Mouse (Mus musculus) testis, postnatal 10 days (tissue): ENCODE results near the gene Jhy.

Experiments
- DNase-seq: peaks from one replicate; pipeline ENCODE4 v3.0.0; 2021; ENCODE audit warnings: low spot score

Gene Jhy

GRCm38 (mm10) chr9:40917871-40918613, 45.9 kb downstream of the Jhy start:
- no peak for DNase-seq

DNA sequence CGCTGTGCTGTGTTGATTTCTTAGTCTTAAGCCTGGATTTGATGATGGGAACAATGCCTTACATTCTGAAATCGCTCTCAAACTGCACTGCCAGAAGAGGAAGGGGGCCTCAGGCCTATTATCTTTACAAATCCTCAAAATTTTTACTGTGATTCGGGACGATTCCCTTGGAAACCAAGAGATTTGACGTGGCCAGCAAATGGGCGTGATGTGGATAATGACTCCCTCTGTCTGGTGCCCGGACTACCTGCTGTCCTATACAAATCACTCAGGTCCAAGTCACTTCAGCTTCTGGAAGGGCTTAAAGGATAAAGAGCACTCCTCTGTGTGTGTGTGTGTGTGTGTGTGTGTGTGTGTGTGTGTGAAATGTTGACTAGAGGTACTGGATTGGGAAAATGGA, 55.0 kb downstream of the Jhy start:
- DNase-seq = no peak

GRCm38 (mm10) chr9:40908411-40908810, 55.5 kb downstream of the Jhy start:
- DNase-seq = no peak

GRCm38 (mm10) chr9:40907413-40907812, 56.5 kb downstream of the Jhy start:
- no peak for DNase-seq

DNA sequence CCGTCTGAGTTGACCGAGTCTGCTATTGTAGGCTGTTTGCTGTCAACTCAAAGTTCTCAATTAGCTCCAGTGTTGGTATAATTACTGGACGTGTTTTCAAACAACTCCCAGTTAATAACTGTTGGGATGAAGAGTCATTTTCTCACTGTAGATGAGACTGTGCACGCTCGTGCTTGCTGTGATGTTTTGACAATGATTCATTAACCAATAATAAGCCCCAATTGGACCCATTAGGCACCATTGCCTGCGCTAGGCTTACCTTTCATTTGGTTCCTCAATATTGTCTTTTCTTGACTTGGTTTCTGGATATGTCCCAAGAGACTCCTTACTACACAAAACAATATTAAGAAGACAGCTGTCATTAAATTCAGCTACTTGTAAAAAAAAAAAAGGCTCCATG, 71.5 kb downstream of the Jhy start:
- DNase-seq = no peak

- no peak for DNase-seq
These were observed 74.5 kb downstream of the Jhy start for GRCm38 (mm10) chr9:40889389-40889788.

- DNase-seq = no peak
These were observed 78.2 kb downstream of the Jhy start for GRCm38 (mm10) chr9:40885669-40886068.

- no peak for DNase-seq
These were observed 84.9 kb downstream of the Jhy start for GRCm38 (mm10) chr9:40878998-40879397.

DNA sequence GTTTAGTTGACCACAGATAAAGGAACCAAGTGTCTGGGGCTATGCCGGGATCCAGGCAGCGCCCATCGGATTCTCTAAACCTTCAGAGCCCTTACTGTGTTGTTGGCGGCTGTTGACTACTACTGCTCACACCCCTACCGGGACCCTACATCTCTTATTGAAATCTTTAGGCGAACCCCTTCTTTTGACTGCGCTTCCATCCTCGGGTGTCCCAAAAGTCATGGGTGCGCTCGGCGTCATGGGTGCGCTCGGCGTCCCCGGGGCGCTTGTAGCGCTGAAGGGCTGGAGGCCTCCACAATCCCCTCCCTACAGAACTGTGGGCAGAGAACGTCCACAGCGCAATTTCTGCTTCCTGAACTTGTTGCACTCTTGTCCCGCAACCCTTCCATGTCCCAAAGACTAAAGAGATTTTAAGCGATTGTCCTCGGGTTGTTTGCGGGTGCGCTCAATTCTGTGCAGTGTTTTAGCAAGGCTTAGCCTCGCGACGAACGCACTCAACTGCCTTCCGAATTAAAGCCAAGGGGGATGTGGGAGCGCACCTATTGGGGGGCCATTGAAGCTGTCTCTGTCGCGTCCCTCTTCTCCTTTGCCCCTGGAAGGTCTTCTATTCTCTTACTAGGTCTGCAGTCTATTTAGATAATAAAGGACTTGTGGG, 85.5 kb downstream of the Jhy start:
- DNase-seq = no peak

DNA sequence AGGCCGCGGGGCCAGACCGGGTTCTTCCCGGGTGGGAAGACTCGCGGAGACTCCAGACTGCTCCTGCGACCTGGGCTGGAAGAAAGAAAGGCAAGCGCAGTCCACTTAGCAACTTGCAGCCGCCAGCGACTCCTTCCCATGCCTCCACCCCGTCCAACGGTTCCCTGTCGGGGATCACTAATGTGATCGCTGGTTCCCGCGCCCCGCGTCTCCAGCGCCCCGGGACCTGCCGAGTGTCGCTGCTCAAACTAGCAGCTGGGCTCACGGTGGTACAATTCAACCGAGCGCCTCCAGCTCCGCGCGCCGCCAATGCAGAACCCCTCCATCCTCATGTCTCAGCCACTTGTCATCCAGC, 86.1 kb downstream of the Jhy start:
- peak; percentile 44 for DNase-seq

DNA sequence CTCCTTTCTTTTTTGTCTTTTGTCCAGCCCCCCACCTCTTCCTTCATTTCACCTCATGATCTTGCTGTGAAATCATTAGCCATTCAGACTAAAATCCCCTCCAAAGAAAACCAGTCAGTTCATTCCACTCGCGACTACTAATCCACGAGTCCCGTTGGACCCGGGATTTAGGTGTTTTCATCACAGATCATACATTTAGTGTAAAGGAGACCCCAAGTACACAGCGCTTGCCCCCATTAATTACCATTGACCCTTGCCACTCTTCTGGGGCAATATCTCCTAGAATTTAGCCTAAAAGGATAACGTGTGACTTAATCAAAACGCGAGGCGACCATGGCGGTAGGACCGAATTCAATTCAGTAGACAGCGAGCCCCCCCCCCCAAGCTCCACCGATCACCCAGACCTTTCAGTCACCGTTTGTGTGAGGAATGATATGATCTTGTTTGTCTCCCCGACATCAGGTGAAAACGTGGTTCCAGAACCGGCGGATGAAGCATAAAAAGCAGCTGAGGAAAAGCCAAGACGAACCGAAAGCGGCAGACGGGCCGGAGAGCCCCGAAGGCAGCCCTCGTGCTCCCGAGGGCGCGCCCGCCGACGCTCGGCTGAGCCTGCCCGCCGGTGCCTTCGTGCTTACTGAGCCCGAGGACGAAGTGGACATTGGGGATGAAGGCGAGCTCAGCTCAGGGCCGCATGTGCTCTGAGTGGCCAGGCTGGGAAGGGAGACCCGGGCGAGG, 86.6 kb downstream of the Jhy start:
- no peak for DNase-seq

- no peak for DNase-seq
These were observed 87.2 kb downstream of the Jhy start for GRCm38 (mm10) chr9:40876693-40877092.

GRCm38 (mm10) chr9:40876164-40876563, 87.8 kb downstream of the Jhy start:
- DNase-seq = no peak

GRCm38 (mm10) chr9:40875431-40875830, 88.5 kb downstream of the Jhy start:
- DNase-seq = no peak

GRCm38 (mm10) chr9:40874961-40875360, 89.0 kb downstream of the Jhy start:
- no peak for DNase-seq

DNA sequence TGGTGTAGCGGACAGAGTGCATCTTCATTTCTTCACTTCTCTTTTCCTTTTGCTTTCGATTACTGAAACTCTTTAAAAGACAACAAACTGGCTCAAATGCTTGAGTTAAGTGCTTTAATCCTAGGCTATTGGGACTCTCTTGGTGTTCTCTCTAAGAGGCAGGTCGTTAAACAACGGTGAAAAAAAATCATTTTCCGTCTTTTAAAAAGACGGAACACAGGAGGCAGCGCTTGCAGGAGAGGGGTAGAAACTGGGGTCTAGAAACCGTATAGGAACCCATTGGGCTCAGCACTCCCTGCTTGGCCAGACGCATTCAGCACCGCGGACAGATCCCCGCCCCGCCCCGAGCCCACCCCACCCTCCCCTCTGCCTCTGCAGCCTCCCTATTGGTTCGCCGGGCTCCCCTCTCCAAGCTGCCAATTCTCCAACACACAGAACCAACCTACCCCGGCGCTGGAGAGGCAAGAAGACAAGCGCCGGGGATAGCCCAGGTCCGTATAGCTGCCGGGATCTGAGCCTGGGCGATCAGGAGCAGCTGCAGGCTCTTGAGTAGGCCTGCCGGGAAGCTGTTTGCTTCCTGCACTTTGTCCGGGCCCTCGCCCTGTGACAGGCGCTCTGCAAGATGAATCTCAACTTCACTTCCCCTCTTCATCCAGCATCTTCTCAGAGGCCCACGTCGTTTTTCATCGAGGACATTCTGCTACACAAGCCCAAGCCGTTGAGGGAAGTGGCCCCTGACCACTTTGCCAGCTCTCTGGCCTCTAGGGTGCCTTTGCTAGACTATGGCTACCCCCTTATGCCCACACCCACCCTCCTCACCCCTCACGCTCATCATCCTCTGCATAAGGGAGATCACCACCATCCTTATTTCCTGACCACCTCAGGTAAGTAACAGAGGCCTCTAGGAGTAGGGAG, 90.1 kb downstream of the Jhy start, which contains the start of gene Bsx:
Bsx (plus strand) TSS at position 572 of the 915 bp plus-strand sequence.
- DNase-seq = peak; percentile 79

DNA sequence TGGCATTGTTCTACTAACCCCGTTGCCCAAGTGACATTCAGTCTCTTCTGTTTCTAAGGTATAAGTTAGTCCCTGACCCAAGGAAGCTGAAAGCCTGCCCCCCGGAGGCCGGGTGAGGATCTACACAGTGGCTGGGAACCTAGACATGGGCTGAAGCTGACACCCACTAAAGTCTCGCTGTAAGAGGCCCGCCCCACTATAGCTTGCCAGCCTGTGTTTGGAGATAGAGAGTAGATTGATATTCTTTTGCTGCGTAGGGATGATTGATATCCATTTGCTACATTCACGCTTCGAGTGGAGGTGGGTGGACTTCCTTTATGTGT, 91.8 kb downstream of the Jhy start:
- no peak for DNase-seq

DNA sequence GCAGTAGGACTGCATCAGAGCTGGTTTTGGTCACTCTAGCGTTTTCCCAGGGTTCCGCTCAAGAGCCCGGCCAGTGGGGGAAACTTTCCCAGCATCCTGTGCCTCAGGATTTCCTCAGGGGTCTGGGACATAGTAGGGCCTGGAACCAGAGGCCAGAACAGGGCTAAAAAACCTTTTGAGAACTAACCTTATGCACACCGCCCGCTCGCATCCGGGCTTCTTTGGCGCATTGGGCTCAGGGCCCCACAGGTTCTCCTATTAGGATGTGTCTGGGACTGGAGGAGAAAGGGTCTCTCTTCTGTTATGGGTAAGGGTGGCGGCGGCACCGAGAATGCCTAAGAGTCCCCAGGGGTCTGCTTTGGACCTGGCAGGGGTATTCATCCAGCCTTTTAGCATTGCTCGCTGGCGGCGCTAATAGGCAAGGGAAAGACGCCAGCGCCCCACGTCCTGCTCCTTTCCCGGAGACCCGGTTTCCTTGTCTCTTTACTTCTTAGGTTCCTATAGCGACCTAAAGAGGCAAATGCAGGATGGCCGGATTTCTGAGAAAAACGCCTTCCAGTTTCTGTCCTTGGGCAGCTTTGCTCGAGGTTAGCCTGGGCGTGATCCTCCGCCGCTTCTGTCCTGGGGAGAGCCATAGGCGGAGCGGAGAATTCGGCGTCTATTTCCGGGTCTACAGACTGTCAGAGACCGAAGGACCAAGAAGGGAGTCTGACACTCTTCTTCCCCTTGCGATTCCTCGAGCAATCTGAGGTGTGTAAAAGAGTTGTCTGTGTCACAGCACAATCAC, 92.4 kb downstream of the Jhy start:
- no peak for DNase-seq

- no peak for DNase-seq
These were observed 93.6 kb downstream of the Jhy start for GRCm38 (mm10) chr9:40870331-40870730.

GRCm38 (mm10) chr9:40859196-40859595, 104.7 kb downstream of the Jhy start:
- no peak for DNase-seq

GRCm38 (mm10) chr9:40858461-40859160, 105.3 kb downstream of the Jhy start:
- DNase-seq = no peak
